Mouse (Mus musculus): ENCODE data around the gene Cyp46a1. TPM values are rescaled to one million over a fixed set of nuclear protein-coding genes. Genes with fewer than 3 reads are reported as not detected.

Gene Cyp46a1
- total RNA-seq (2021) = 100 to 1,000 TPM; 159 to 175 TPM
- long read RNA-seq, transcript Cyp46a1-201 (15 exons, 2,118 nt) = major isoform, 346 of 415 reads
- long read RNA-seq, partial matches to known transcripts = 20 of 415 reads
- long read RNA-seq, other reads (novel, unspliced or antisense) = 49 of 415 reads

DNA sequence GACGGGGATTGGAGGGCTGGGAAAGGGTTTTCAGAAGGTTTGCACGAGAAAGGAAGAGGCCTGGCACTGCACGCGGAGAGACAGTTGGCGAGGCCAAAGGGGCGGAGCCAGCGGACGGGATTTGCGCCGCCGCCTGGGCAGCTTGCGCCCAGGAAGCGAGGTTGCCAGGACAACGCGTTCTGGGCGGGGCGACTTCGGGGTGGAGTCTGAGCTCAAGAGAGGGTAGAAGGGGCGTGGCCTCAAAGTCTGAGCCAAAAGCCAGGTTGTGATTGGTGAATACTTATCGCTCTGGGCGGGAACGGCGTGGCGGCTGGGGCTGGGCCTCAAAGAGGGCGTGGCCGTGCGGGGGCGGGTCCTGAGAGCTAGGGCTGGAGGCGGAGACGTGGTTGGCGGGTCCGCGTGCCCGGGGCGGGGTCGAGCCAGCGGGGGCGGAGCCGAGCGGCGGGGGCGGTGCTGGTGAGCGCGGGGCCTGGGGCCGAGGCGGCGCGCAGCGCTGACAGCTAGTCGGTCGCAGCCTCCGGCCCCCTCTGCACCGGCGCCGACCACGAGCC is at the start of gene Cyp46a1:
Cyp46a1 (plus strand) TSS at position 487 of the 551 bp plus-strand sequence.
- peak; percentile 100 for DNase-seq (ENCODE audit: low spot score in 2 of 2)

GRCm38 (mm10) chr12:108284455-108285224 is 49.5 kb upstream of the Cyp46a1 start:
- DNase-seq (ENCODE audit: low spot score in 2 of 2) = no peak

DNA sequence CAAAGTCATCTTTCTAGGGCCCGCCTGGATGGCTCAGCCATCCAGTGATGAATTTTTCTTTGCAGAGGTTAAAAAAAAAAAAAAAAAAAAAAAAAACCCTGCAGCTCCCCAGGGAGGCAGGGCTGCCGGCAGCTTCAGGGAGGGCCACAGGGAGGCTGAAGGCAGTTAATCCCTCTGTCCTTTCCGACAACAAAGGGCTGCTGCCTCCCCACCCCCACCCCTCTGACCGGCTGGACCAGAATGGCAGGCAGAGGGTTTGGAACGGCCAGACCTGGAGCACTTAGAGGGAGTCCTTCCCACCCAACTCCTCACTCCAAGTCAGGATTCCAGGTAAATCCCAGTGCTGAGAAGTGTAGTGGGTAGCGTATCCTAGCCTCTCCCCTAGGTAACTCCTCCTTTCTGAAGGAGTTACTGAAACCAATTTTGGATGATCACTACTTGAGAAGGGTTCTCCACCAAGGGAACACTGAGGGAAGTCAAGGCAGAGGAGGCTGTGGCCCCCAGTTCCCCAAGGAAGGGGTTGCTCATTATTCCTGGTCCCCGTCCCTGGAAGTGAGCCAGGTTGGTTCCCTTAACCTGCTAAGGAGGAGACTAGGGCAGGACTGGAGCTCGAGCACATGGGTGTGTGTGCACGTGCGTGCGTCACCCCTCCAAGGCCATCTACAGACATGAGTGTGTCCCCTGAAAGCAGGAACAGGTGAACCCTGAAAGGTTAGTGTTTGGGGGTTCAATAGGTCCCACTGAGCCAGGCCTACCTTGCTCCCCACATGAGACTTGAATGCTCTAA is 48.8 kb upstream of the Cyp46a1 start:
- DNase-seq (ENCODE audit: low spot score in 2 of 2) = no peak

DNA sequence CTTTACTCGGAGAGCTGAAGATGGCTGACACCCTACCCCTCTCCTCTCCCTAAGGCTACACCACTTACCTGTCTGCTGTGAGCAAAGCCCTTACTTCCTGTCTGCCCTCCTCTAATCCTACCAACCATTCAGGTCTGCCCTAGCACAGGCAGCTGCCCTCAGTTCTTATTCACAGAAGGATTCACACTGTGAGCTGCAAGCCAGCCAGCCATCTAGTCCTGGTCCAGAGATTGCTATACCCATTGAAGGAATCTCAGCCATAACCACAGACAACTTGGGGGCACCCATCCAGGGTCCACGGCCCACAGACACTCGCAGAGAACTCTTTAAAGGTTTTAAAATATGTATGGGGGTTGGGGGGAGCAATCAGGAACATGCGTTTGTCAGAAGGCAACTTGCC is 47.8 kb upstream of the Cyp46a1 start:
- no peak for DNase-seq (ENCODE audit: low spot score in 2 of 2)

DNA sequence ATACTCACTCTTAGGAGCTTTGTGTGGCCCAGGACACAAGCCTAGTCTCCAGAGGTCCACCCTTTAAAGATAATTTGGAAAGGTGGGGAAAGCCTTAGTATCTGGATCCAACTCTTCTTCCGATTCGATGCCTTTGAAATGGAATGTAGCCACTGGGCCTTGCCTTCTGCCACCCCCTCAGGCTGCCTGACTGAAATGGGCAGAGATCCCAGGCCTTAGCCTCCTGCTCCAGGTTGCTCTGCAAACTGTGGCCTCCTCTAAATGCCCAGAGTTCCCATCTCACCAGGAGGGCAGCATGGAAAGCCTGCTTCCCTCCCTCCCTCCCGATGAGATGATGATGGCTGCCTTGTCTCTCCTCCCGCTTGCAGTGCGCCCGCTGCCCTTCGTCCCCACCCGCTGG is 47.2 kb upstream of the Cyp46a1 start:
- DNase-seq (ENCODE audit: low spot score in 2 of 2) = no peak

GRCm38 (mm10) chr12:108288127-108288880 is 45.9 kb upstream of the Cyp46a1 start:
- no peak for DNase-seq (ENCODE audit: low spot score in 2 of 2)

DNA sequence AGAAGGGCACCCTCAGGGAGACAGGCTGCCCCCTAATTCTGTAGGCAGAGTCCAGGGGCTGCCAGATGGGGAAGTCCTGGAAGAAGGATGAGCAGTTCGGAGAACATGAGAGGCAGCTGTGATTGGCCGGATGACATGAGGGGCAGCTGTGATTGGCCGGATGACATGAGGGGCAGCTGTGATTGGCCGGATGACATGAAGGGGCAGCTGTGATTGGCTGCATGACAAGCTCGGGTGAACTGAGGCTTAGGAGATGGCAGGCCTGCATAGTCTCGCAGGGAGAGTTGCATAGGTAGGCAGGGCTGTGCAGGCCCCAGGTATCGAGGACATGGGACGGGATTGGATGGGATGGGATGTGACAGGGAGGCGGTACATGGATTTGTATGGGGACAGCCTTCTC is 41.8 kb upstream of the Cyp46a1 start:
- DNase-seq (ENCODE audit: low spot score in 2 of 2) = no peak

DNA sequence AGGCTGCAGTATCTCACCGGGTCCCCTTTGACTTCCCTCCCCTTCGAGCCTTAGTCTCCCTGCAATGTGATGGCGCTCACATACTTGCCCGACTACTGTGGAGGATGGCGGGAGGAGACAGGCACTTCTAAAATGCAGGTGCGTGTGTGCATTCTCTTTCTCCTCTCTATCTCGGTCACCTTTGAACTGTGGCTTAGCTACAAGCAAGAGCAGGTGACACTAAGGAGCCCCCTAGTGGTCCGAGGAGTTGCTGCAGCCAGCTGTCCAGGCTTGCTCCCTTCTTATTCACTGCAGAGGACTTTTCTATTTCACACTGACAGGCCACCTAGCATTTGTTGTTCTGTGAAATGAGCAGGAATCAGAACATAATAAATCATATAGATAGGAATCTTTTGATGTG is 41.2 kb upstream of the Cyp46a1 start:
- peak; percentile 39 to 82 for DNase-seq (ENCODE audit: low spot score in 2 of 2)

DNA sequence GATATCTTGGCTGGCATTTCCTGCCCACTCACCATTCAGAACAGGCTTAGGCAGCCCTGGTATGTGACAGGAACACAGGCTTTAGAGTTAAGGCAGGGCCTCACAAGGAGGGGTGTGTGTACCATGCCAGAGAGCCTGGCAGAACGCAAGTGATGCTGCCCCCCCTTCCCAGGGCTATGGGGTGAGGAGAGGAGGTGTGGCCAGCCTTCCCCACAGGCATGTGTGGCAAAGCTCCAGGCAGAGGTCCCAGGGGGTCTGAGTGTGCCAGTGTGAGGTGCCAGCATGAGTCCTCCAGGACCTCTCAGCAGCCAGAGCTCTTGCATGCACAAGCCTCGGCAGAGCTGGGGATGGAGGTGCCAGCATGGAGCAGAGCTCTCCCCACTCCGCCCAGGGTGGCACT is 39.6 kb upstream of the Cyp46a1 start:
- no peak for DNase-seq (ENCODE audit: low spot score in 2 of 2)

GRCm38 (mm10) chr12:108297033-108297432 is 37.1 kb upstream of the Cyp46a1 start:
- no peak for DNase-seq (ENCODE audit: low spot score in 2 of 2)

GRCm38 (mm10) chr12:108301006-108301405 is 33.2 kb upstream of the Cyp46a1 start:
- no peak for DNase-seq (ENCODE audit: low spot score in 2 of 2)

DNA sequence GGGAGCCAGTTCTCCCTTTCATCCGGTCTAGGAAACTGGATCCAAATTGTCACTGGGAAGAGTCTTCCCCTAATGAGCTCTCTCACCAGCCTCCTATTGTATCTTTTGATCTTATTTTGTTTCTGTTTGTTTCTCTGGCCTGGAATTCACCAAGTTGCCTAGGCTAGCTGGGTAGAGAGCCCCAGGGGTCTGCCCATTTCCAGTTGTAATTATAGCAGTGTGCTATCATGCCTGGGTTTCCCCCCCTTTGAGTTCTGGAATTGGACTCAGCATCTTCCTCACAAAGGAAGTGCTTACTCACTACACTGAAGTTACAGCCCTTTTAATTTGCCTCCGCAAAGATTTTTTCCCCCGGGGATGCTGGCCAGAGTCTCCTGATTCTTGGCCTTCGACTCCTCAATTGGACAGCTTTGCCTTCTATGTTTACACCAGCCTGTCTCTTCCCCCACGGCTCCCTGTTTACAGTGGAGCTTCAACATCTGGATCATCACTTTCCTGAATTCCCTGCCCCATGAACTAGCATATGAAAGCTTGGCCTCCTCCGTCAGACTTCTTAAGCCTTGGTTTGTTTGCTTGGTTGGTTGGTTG is 30.3 kb upstream of the Cyp46a1 start:
- DNase-seq (ENCODE audit: low spot score in 2 of 2) = no peak

GRCm38 (mm10) chr12:108305172-108305571 is 29.0 kb upstream of the Cyp46a1 start:
- DNase-seq (ENCODE audit: low spot score in 2 of 2) = no peak

DNA sequence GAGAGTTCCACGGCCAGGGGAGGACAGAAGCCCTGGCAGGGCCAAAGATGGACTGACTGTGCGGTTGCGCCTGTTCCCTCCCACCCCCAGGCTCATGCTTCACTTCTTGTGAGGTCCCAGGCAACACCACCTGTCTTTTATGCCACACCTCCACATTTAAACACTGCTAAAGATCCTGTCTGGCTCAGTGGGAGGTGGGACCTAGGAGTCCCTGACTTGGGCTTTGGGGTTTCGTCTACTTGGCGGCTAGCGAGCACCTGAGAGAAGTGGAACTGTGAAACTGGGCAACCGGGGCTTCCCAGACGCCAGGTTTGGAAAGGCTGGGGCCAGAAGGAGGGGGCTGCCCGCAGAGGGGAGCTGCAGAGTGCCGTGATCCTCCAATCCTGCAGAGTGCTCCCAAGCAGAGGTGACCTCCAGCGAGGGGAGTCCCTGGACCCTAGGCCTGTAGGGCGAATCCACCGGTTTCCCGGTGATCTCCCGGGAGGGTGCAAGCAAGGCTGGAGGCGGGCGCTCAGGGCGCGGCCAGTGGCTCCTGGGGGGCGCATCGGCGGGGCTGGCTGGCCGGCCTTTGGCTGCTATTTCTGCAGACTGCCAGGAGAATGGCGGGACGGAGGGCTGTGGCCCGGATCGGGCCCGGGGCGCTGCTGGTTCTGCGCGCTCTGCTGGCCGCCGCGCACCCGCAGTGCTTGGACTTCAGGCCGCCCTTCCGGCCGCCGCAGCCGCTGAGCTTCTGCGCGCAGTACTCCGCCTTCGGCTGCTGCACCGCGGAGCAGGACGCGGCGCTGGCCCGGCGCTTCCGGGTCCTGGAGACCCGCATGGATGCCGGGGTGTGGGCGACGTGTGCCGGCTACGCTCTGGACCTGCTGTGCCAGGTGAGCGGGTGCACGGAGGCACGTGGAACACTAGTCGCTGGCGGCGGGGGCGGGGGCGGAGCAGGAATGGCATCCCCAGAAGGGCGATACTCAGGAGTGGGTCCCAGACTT is 28.1 kb upstream of the Cyp46a1 start, which contains the start of gene Hhipl1:
Hhipl1 (plus strand) TSS at position 459 of the 983 bp plus-strand sequence.
- no peak for DNase-seq (ENCODE audit: low spot score in 2 of 2)

DNA sequence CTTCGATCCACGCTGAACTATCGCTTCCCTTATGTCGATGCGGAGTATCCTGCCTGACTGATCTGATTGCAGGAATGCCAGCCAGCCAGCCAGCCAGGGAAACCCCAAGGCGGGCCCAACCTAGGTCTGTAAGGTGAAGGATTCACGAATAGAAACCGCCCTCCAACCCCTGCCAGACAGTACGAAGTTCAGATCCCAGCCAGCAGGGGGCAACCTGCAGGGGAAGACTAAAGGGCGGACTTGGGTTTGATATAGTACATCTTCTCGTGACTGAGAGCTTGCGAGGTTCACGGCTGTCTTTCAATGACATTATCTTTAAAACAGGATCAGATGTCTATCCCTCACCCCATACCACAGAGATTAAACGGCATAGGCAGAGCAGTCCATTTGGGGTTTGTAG is 26.6 kb upstream of the Cyp46a1 start:
- no peak for DNase-seq (ENCODE audit: low spot score in 2 of 2)

- DNase-seq (ENCODE audit: low spot score in 2 of 2) = no peak
These were observed 25.8 kb upstream of the Cyp46a1 start for GRCm38 (mm10) chr12:108308363-108308856.

GRCm38 (mm10) chr12:108309116-108309794 is 24.9 kb upstream of the Cyp46a1 start:
- DNase-seq (ENCODE audit: low spot score in 2 of 2) = no peak

GRCm38 (mm10) chr12:108310041-108310440 is 24.1 kb upstream of the Cyp46a1 start:
- DNase-seq (ENCODE audit: low spot score in 2 of 2) = no peak

Data from layer of hippocampus, adult 18-20 months (tissue).